Mouse (Mus musculus) testis, adult 2 months (tissue): ENCODE results near the gene Dcun1d4.

Experiments used
- CTCF ChIP-seq: fragments of 200-500 bp; IDR thresholded peaks from 2 replicates; pipeline ENCODE4 v1.5.1; 2012; ENCODE audit warnings: low read depth, mild to moderate bottlenecking, inconsistent platforms, low read length, moderate library complexity; ENCODE audit not compliant: control insufficient read depth, insufficient read depth, insufficient replicate concordance
- POLR2A ChIP-seq: fragments of 200-500 bp; IDR thresholded peaks from 2 replicates; pipeline ENCODE4 v1.6.1; 2012; ENCODE audit warnings: low read depth, mild to moderate bottlenecking, inconsistent platforms, low read length, moderate library complexity; ENCODE audit not compliant: control insufficient read depth

DNA sequence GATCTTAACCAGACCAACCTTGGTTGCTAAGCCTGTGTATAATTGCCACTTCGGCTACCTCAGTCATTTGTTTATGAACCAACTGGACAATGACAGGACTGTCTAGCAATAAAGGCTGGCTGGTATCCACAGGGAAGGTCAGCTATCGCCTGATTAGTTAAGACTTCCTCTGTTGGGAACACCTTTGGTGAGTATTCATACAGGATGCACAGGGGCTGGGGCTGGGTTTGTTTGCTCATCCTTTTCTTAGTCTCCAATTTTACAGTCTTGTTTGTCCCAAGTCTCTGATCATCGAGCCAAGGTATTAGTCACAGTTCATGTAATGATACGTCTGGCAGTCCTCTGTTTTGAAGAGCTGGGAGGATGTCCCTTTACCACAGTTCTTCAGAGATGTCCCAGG, 86.1 kb downstream of the Dcun1d4 start:
- TF ChIP-seq POLR2A (no peak), CTCF (no peak)
